Mouse (Mus musculus) spleen, postnatal 14 days (tissue): Measurements from ENCODE around the gene Sox5.
"Not testable (repeated sequence)": the region's sequence is repeated elsewhere in the genome, so short reads cannot be mapped to it uniquely, and the experiment has no call there.

ENCODE experiments used
- DNase-seq, 2 experiments: peaks; one replicate each; pipeline ENCODE4 v3.0.0; 2021 to 2022; ENCODE audit warnings: low spot score in 2 of 2

Gene Sox5

DNA sequence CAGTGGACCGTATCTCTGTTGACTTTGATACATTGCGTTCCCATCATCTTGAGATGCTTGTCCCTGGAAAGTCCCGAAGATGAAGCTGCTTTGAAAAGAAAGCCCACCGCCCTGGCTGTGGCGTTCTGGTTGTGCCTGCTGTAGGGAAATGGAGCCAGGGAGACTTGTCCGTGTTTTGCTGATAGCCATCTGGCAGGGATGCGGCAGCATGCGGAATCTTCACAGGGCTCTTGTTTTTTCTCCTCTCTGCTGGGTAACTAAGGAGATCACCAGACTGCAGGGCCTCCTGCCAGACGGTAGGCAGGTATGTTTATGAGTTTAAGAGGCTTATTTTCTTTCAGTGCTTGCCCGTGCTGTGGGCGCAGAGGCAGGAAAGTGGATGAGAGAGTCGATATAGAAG is 499.0 kb downstream of the Sox5 start:
- no peak for DNase-seq

DNA sequence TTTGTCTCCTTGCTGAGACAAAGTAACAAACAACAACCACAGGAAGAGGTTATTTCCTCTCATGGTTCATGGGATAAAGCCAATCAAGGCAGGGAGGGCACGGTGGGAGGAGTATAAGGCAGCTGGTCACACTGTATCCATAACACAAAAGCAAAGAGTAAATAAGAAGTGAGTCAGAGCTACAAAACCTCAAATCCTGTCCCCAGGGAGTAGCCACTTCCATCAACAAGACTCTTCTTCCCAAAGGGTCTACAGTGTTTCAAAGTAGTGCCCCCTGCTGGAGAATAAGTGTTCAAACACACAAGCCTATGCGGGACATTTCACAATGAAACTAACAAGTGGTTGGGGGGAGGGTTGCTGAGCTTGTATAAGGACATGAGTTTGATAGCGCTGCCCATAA is 500.1 kb downstream of the Sox5 start:
- no peak for DNase-seq

DNA sequence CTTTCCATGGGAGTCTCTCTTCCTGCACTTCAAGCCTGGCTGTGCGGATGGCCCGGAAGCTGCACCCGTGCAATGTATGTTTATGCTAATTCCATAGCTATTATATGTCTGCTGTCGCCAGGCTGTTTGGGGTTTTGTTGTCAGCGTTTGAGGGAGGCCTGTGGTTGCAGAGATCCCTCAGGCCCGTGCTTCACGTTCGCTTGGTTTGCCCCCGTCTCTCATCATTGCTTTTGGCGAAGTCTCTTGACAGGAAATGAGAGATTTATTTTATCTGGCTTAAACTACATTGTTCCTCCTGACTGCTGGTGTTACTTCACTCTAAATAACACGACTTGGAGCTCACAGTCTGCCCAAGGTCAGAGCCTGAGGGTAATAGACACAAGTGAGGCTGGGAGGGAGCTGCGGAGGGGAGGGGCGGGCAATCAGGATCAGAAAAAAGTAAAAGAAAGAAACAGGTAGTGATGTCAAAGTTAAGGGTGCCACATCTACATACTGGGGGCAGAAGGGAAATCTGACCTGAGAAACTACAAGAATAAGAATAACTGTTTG is 503.2 kb downstream of the Sox5 start:
- DNase-seq, result no peak

DNA sequence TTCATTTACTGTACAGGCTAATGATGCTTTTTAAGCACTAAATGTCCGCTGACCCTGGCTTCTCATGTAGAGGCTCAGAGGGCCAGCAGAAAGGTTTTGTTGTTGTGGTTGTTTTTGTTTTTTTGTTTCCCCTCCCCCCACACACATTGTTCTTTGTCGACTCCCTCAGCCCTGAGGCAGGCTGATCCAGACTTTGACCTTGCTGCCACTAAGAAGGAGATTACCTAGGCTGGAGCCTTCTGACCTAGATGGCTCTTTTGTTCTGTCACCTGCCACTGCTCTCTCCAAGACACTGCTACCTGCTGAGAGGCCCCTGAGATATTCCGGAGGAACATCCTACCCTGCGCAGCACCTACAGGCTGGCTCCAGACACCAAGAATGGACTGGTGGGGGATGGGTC is 508.4 kb downstream of the Sox5 start:
- not testable (repeated sequence) for DNase-seq

DNA sequence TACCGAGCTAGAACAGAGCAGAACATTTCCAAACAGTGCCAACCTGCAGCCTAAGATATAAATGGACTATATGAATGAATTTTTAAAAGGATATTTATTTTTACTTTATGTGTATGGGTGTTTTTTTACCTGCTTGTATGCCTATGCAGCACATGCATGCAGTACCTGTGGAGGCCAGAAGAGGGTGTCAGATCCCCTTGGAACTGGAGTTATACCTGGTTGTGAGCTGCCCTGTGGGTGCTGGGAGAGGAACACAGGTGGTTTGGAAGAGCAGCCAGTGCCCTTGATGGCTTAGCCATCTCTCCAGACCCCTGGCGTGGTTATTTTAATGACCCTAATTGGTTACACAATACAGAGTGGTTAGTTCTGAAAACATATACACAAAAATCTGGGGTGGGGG is 510.5 kb downstream of the Sox5 start:
- no peak for DNase-seq

DNA sequence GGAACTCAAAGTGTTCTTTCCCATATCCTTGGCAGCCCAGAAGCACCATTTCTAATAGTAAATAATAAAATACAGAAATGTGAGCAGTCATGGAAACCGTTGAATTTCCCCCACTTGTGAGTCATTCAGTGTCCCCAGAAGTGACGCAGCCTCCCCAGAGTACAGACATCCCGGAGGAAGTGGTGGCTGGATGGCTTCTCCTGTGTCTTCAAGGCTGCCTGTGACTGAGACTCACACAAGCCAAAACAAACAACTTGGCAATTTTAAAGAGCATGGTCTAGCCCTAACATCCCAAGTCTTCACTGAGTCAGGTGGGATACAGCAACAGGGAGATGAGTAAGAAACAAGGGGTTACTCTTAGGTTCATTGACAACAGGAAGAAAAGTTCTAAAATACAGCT is 511.5 kb downstream of the Sox5 start:
- DNase-seq, result no peak

DNA sequence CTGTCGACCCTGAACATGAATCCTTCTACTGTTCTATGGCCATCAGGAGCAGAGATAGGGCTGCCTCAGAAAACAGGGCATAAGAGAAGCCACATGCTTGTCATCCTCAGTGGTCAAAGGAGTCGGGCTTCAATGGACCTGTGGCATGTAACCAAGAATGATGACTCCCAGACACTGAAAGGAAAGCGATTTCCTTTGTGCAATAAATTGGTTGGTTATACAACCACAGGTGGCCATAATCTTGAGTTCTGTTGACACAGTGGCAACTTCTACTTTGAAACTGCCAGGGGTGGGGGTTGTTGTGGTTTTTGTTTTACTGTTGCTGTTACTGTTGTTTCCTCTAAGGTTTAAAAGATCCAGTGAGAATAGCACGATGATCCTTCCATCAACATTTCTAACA is 512.1 kb downstream of the Sox5 start:
- DNase-seq, result no peak

DNA sequence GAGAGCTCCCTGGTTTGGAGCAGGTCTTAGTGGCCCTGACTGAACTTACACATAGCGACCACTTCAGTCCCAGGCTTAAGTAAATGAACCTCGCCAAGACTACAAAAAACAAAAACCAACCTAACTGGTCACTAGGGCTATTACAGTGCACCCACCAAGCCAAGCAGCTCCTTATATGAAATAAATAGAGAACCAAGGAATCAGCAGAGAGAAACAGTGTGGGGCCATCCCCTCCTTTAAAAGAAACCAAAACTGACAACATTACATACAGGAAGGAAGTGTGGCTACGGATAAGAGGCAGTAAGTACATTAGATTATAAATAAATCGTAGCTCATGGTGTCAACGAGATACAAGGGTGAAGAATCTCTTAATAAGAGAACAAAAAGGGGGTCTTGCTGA is 516.0 kb downstream of the Sox5 start:
- DNase-seq, result no peak

DNA sequence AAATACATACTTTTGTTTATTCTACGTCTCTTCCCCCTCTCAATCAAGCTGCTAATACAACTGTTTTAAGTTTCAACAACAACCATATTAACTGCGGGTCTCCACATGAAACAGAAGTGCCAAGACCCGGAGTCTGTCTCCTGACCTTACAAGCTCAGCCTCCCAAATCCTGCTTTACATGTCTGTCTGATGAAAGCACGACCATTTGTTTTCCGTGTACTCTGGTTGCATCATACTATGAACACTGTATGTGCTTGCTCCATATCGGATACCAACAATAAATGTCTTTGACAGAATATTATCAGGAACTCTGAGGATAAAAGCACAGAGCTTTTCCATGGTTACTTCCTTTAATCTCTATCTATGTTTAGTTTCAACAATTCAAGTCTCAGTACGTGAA is 516.8 kb downstream of the Sox5 start:
- no peak for DNase-seq

DNA sequence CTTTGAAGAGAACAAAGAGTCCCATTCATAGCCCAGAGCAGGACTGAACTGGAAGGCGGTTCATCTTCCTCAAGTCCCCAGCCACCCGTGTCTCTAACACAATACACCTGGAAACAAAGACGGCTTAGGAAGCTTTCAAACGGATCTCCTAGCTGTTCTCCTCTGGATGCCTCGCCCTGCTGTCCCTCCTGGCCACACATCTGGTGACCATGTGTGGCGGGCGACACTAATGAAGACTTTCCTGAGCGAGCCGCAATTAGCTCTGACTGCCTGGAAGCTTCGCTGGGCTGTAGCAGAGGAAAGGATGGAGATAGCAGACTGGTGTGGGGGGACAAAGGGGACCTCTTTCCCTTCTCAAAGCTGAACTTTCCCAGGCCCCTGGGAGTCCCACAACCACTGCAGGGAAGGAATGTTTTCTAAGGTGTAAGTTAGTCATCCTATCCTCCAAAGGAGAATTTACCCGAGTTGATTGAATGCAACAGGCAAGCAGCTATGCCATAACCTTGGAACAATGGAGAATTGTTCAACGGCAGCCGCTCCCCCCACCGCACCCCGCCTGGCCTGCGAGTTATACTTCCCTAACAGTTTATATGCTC is 517.4 kb downstream of the Sox5 start:
- DNase-seq, result no peak

DNA sequence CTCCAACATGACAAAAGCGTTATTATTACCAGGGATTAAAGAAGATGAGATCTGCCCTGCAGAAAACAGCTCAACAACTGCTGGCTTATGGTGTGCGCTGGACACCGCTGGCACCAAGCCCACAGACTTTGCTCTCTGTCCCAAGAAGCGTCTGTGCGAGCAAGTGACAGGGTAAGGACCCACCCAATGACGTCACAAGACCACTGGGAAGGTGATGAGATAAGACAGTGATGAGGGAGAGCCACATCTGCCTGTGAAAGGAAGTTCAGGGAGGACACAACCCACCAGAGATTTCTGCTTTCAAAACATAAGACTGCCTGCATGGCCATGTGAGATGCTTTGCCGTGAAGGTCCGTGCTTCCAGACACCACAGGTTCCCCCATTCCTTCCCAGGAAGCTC is 525.3 kb downstream of the Sox5 start:
- no peak for DNase-seq

DNA sequence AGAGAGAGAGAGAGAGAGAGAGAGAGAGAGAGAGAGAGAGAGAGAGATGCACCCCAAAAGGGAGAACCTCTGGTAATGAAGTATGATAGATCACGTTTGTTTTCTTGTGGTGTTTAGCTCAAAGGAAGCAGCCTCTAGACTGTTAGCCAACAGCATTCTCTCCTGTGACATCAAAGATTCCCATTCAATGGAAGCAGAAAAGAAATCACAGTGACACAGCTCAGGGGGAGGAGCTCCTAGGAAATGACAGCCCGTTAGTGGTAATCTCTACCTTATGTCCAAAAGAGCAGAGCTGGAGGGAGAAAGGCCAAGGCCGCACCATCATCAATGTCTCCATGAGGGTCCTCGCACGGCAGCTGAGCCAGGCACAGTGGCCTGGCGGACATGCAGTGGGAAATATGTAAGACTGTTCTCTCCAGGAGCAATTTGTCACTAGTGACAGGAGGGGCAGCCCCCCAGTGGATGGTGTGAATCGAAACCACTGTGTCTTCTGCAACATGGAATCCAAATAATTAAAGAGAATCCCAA is 529.5 kb downstream of the Sox5 start:
- DNase-seq, result no peak

DNA sequence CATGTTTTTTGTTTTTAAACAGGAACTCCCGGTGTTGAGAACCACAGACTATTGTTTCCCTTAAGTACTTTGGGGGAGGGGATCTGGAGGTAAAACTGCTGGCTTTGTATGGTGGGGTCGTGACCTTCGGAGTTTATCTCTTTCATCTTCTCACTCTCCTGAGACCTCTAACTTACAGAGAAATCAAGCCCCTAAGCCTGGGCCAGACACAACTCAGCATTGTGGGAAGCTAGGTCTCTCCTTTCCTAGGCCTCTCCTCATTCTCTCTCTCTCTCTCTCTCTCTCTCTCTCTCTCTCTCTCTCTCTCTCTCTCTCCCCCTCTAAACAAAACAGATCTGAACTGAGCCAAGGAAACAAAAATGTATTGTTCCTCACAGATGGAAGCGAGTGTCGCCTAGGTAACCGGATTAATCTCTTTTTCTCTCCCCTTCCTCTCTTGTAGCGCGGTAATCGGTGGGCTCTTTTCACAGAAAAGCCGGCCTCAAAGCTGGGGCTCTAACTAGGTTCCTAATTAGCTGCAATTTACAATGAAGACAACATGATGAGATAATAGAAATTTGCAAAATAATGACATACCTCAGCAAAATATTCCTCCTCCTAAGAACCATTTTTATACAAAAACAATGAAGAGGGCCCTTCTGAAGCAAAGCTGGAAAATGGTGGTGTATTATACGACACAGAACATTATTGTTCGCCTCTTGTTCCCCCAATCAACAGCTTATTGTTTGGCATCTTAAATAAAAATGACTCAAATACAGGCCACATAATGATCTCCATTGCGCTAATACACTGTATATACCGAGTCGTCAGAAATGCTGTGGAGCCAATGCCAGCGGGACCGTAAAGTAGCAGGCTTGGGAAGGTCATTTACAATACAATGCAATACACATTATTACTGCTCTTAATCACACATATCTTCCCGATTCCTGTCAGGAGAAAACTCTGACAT is 530.3 kb downstream of the Sox5 start:
- no peak for DNase-seq

DNA sequence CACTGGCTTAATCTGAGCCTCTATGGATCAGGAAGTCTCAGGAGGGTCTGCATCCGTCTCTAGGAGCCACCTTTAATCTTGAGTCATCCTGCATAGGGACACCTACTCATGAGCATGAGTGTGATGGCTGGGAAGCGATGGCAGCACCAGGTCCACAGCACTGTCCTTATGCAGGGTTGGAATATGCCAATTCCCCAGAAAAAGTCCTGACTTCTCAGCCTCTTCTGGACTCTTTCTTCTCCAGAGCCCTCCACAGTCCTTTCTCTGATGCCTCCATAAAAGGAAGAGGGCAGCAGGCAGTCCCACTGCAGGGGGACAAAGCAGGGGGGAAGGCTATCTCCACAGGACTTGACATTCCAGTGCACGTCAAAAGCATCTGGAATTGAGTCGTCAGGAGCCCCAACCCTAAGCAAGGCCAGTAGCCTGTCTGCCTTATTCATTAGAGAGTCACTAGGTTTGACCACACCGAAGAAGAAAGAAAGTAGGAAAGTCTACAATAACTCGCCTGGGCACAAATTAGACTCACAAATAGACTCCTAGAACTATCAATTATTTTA is 531.1 kb downstream of the Sox5 start:
- no peak for DNase-seq

DNA sequence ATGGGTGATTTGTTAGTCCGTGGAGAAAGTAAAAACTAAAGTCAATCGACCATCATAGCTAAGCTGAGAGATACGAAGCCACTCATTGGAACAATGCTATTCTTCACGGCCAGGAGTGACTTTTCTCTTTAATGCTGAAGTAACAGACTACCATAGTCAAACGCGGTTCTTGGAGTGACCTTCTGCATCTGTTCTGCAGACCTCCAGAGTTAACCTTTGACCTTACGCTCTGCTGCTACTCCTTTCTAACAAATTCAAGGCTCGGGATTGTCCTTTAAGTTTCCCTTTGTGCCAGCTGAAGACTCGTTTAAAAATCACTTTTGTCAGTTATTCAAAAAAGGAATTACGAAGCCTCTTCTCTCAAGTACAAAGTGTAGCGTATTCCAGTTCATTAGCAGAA is 545.2 kb downstream of the Sox5 start:
- no peak for DNase-seq

DNA sequence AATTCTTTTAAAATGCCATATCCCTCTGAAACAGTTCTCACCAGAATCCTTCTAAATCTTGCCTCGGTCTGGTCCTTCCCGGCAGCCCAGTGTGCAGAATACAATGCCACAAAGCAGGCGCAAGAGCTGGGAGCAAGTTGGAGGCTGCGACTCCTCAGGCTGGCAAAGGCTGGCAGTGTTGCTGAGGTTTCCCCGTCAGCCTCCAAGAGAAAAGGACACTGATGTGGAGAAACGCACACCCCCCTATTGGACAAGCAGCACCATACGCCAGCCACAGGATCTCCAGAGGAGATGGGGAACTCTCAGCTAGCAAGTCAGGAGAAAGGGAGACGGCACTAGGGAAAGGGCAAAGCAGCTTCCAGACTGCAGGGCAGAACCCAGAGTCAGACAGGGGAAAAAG is 577.8 kb downstream of the Sox5 start:
- DNase-seq, result no peak

DNA sequence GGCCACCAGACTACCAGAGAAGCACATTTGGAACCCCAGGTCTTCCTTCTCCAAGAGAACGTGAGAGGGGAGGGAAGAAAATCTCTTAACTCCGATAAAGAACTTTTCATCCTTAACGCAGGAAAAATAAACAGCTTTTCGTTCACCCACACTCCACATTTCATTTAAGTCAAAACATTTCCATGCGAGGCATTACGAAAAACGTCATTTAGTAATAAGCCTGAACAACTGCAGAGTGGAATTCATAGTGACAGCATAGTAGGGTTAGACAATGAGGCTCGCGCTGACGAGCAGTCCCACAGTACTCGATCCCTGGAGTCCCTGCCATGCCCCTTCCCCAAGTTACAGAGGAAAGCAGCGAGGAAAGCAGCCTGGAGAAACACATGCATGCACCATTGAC is 578.8 kb downstream of the Sox5 start:
- DNase-seq, result no peak

DNA sequence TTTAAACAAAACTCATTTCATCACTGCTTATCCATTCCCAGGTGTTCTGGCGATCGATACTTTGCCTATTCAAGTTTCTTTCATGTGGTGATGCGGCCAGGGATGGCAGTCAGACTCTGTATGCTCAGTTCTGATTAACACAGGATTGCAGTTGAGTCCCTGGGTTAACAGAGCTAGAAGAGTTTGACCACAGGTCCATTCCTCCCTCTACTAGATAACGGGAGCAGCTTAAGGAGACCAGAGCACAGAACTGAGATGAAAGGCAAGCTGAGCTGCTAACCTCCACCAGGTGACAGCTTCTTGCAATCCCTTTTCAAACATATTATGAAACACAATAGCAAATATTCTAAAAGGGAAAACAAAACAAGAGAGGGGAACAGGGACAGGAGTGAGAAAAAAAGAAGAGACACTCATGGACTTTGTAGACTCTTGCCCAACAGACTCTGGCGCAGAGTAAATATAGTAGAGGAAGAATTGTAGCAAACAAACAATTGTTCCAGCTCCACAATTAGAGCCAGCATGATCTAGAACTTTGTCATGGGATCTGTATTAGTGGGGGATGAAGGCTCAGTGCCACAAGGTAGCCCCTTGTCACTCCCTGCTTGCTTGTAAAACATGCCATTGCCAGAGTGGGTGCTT is 580.3 kb downstream of the Sox5 start:
- no peak for DNase-seq

DNA sequence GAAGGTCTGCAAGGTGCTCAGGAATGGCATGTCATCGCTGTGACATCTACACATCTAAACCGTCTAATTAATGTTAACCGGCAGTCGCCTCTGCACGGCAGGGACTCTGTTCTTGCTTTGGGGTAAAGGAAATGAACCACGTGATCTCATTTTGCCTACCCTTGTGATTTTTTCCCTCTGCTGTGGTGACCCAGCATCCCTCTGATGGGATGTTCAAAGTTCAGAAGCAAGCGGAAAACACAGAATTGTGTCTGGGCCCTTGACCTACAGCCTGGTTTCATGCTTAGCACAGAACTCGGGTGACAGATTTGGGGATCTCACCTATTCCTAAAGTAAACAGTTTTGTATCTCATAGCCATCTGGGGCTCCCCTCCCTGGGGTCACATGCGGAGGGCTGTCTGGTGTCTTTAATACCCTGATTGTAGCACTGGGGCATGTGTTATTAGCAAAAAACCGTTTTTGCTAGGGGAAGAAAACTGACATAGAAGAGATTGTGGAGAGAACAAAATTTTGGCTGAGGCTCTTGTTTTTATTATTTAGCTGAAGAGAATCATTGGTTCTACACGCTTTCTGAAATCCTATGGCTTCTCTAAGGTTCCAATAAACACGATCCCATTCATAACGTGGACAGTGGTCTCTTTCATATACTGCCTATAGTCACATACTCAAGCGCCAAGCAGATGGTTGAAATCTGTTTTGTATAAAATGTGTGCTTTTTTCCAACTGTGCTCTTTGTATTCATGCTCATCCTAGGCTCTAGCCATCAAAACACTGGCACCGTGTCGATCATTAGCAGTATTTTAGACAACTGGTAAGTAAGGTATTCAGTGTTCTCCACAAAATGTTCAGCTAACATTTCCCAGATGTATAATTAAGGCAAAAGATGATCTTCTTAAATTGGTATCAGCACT is 584.3 kb downstream of the Sox5 start:
- no peak for DNase-seq

DNA sequence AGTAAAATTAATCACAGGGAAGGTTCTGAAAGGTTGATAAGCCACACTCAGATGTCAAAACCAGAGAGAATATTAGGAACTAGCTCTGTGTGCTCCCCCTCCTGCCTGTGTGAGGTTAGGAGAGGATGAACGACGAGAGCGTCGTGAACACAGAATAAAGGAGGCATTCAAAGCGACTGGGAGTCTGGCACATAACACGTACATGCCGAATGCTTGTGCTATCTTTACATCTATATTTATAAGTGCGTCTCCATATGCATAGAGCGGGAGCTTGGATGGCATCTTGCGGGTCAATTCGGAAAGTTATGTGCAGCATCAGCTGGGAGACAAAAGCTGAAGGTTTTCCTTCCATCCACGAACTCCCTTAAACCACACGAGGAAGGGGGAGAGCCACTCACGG is 585.8 kb downstream of the Sox5 start:
- no peak for DNase-seq

DNA sequence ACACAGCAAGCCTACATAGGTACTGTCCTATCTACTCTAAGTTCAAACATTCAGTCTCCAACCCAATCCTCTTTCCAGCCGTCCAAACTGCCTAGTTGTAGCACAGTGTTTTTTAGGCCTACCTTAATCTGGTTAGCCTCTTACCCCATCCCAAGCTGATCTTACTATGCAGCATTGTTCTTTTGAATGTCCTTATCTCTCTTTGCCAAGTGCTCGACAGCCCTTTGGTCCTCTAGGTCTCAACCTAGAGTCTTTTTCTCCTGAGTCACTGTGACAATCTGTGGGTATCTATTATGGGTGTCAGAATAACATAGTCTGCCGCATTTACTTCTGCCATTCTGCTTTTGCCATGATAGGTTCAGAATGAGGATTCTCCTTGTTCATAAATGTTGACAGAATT is 598.7 kb downstream of the Sox5 start:
- DNase-seq, result no peak
